In genomic region chr10:50876952-50877351, GRCm38 (mm10) we compare ENCODE assay signal across 29 mouse cellular contexts. TPM values are rescaled to one million over a fixed set of nuclear protein-coding genes. Genes with fewer than 3 reads are reported as not detected.
DNase-seq lines count a peak whose midpoint lies in the region; ATAC-seq and TF ChIP-seq lines count a peak whose summit lies in the region.
"Had no signal": no experiment of that assay in that cellular context is flagged by ENCODE, and none has a peak within 500 bp of the region (broad histone marks: within the 10 kb centered on the region; RNA-seq: fewer than 3 reads in every experiment).

No protein-coding gene starts in this region.

- TF ChIP-seq CTCF in MEL (IDR thresholded peaks at IDR 0.05 in 2 of 3, conservative IDR thresholded peaks at IDR 0.05 in 1 of 3; ENCODE audit: control insufficient read depth in 1 of 3, insufficient read depth in 1 of 3, low read depth in 2 of 3, low read length in 3 of 3, poor library complexity in 1 of 3, severe bottlenecking in 1 of 3), result no peak
- TF ChIP-seq CTCF in cerebellum, adult 2 months (IDR thresholded peaks at IDR 0.05; ENCODE audit: borderline replicate concordance, insufficient read depth, low read depth, low read length), result no peak

- no peak overlapping the region for H3K9ac ChIP-seq in MEL (ENCODE audit: control insufficient read depth, low read depth, low read length, poor library complexity, severe bottlenecking)
- H3K9ac ChIP-seq: embryonic facial prominence, embryonic 13.5 days; forebrain, embryonic 12.5 days; forebrain, embryonic 15.5 days; heart, embryonic 13.5 days; hindbrain, embryonic 13.5 days; intestine, embryonic 15.5 days had no signal

- peak; percentile 6 for DNase-seq in MEL (ENCODE audit: low read depth, low spot score)
- no peak for DNase-seq in cerebellum, adult 9-10 months
- no peak for DNase-seq in urinary bladder, postnatal 10 days (ENCODE audit: low spot score)
- no peak for DNase-seq in cerebellum, adult 2 months
- DNase-seq: adrenal gland, postnatal 10 days; adrenal gland, postnatal 36 days; cerebellum, adult 18-20 months; cerebellum, postnatal 14 days; embryo, embryonic 11 days; gastrocnemius, postnatal 25 days; heart, adult 2 months; heart, postnatal 14 days had no signal

- peaks cover 0 to 2% of the 10 kb centered on the region in 2 experiments; a peak in 1 of 4 replicates for H3K27me3 ChIP-seq in MEL (ENCODE audit: control insufficient read depth in 1 of 2, insufficient read depth in 2 of 2, low read length in 2 of 2)
- H3K27me3 ChIP-seq in cerebellum, adult 2 months (ENCODE audit: control insufficient read depth, insufficient read depth, low read length), result no peaks in the 10 kb centered on the region
- H3K27me3 ChIP-seq: embryonic facial prominence, embryonic 13.5 days; forebrain, embryonic 12.5 days; forebrain, embryonic 15.5 days; heart, embryonic 13.5 days; hindbrain, embryonic 13.5 days; intestine, embryonic 15.5 days; Patski had no signal

- peak; percentile 27; the same call in 1 of the 2 replicates for ATAC-seq in granulocyte monocyte progenitor cell, adult 5-6 weeks (replicated peaks; ENCODE audit: poor library complexity, severe bottlenecking)
- peak; percentile 59 for ATAC-seq in megakaryocyte-erythroid progenitor cell, adult 5-6 weeks (replicated peaks; ENCODE audit: low FRiP score, low TSS enrichment, poor library complexity, severe bottlenecking)
- ATAC-seq: forebrain, embryonic 15.5 days; hindbrain, embryonic 16.5 days; intestine, embryonic 15.5 days; Patski had no signal

- H3K27ac ChIP-seq in MEL (ENCODE audit: control insufficient read depth, low read depth, low read length), result no peak overlapping the region
- H3K27ac ChIP-seq in cerebellum, adult 2 months (ENCODE audit: insufficient read depth, low read length), result no peak overlapping the region
- H3K27ac ChIP-seq: embryonic facial prominence, embryonic 10.5 days; embryonic facial prominence, embryonic 13.5 days; forebrain, embryonic 12.5 days; forebrain, embryonic 15.5 days; heart, adult 2 months; heart, embryonic 10.5 days; heart, embryonic 13.5 days; hindbrain, embryonic 10.5 days; hindbrain, embryonic 13.5 days; intestine, embryonic 15.5 days had no signal

- no peak for TF ChIP-seq EP300 in MEL (IDR thresholded peaks at IDR 0.05; ENCODE audit: low read depth in 1 of 2, low read length in 2 of 2)

- TF ChIP-seq POLR2A in MEL (IDR thresholded peaks at IDR 0.05; ENCODE audit: control insufficient read depth in 1 of 2, insufficient read depth in 1 of 2, low read depth in 1 of 2, low read length in 2 of 2, poor library complexity in 1 of 2), result no peak
- TF ChIP-seq POLR2A in cerebellum, adult 2 months (IDR thresholded peaks at IDR 0.05; ENCODE audit: borderline replicate concordance, insufficient read depth, low read length), result no peak

- no peaks in the 10 kb centered on the region for H3K9me3 ChIP-seq in MEL (replicated peaks; ENCODE audit: insufficient read depth, low read length)
- H3K9me3 ChIP-seq: embryonic facial prominence, embryonic 10.5 days; embryonic facial prominence, embryonic 13.5 days; forebrain, embryonic 12.5 days; forebrain, embryonic 15.5 days; heart, embryonic 10.5 days; heart, embryonic 13.5 days; hindbrain, embryonic 10.5 days; hindbrain, embryonic 13.5 days; intestine, embryonic 15.5 days had no signal

- 82% methylated on average over 5 of the region's 5 CpGs for WGBS in cerebellum, adult 2 months

- peaks cover 0 to 4% of the 10 kb centered on the region in 2 experiments; a peak in 1 of 4 replicates for H3K4me1 ChIP-seq in MEL (ENCODE audit: control insufficient read depth in 1 of 2, insufficient read depth in 2 of 2, low read length in 2 of 2)
- H3K4me1 ChIP-seq in cerebellum, adult 2 months (ENCODE audit: control insufficient read depth, insufficient read depth, low read length), result no peaks in the 10 kb centered on the region
- H3K4me1 ChIP-seq: embryonic facial prominence, embryonic 10.5 days; embryonic facial prominence, embryonic 13.5 days; forebrain, embryonic 12.5 days; forebrain, embryonic 15.5 days; heart, embryonic 10.5 days; heart, embryonic 13.5 days; hindbrain, embryonic 10.5 days; hindbrain, embryonic 13.5 days; intestine, embryonic 15.5 days had no signal

- H3K36me3 ChIP-seq in MEL (ENCODE audit: control insufficient read depth in 1 of 2, insufficient read depth in 2 of 2, low read length in 2 of 2), result peaks cover 0 to 5% of the 10 kb centered on the region in 2 experiments; a peak in 2 of 4 replicates
- H3K36me3 ChIP-seq: embryonic facial prominence, embryonic 10.5 days; embryonic facial prominence, embryonic 13.5 days; forebrain, embryonic 12.5 days; forebrain, embryonic 15.5 days; heart, embryonic 10.5 days; heart, embryonic 13.5 days; hindbrain, embryonic 10.5 days; hindbrain, embryonic 13.5 days; intestine, embryonic 15.5 days had no signal

- no peak overlapping the region for H3K4me3 ChIP-seq in MEL (ENCODE audit: control insufficient read depth in 1 of 2, insufficient read depth in 1 of 2, low read depth in 2 of 2, low read length in 2 of 2)
- no peak overlapping the region for H3K4me3 ChIP-seq in cerebellum, adult 2 months (replicated peaks; ENCODE audit: insufficient read depth, low read depth, low read length)
- H3K4me3 ChIP-seq: embryonic facial prominence, embryonic 10.5 days; embryonic facial prominence, embryonic 13.5 days; erythroblast, embryonic 14.5 days; forebrain, embryonic 12.5 days; forebrain, embryonic 15.5 days; heart, adult 2 months; heart, embryonic 10.5 days; heart, embryonic 13.5 days; hindbrain, embryonic 10.5 days; hindbrain, embryonic 13.5 days; intestine, embryonic 15.5 days had no signal

- TF ChIP-seq RAD21 in MEL (IDR thresholded peaks at IDR 0.05; ENCODE audit: low read depth, low read length), result no peak

- H3K79me2 ChIP-seq in MEL (ENCODE audit: control insufficient read depth, insufficient read depth, low read length, poor library complexity), result no peaks in the 10 kb centered on the region

TF ChIP-seq in MEL, 35 proteins besides CTCF, POLR2A, EP300 and RAD21:
- TF ChIP-seq HCFC1 (IDR thresholded peaks at IDR 0.05; ENCODE audit: low read depth, low read length) (no peak), JUND (IDR thresholded peaks at IDR 0.05; ENCODE audit: low read depth, low read length) (no peak), SIN3A (IDR thresholded peaks at IDR 0.05; ENCODE audit: low read length) (no peak), USF2 (IDR thresholded peaks at IDR 0.05; ENCODE audit: borderline replicate concordance in 1 of 2, insufficient read depth in 1 of 2, low read depth in 1 of 2, low read length in 2 of 2) (no peak), MEF2A (IDR thresholded peaks at IDR 0.05; ENCODE audit: extremely low read depth, insufficient replicate concordance, low read depth, low read length, poor library complexity, severe bottlenecking) (no peak), TCF12 (IDR thresholded peaks at IDR 0.05; ENCODE audit: low read depth, low read length) (no peak), ETS1 (IDR thresholded peaks at IDR 0.05; ENCODE audit: low read depth, low read length) (no peak), KAT2A (conservative IDR thresholded peaks at IDR 0.05; ENCODE audit: low read depth, low read length) (no peak), UBTF (IDR thresholded peaks at IDR 0.05; ENCODE audit: borderline replicate concordance, insufficient read depth, low read depth, low read length) (no peak), CHD2 (IDR thresholded peaks at IDR 0.05; ENCODE audit: low read length) (no peak)

RNA-seq across cellular contexts. Expression of gene Sim1, which starts 17.6 kb away (rescaled TPM):
- total RNA-seq in MEL (2012; rRNA removed), result not detected in 2 replicates
- polyA plus RNA-seq in MEL (2012; ENCODE audit: insufficient read depth in 1 of 2, insufficient read length in 2 of 2, low read depth in 1 of 2, low replicate concordance in 2 of 2, missing spikeins in 1 of 2), result not detected
- total RNA-seq in granulocyte monocyte progenitor cell, adult 5-6 weeks (2014; fragmentation: Nextera tagmentation), result not detected in 2 replicates
- not detected in 2 replicates for total RNA-seq in granulocyte monocyte progenitor cell, adult 5-6 weeks (2017)
- total RNA-seq in megakaryocyte-erythroid progenitor cell, adult 5-6 weeks (2014; fragmentation: Nextera tagmentation), result not detected in 2 replicates
- total RNA-seq in megakaryocyte-erythroid progenitor cell, adult 5-6 weeks (2017), result not detected in 2 replicates
- not detected in 2 replicates for polyA plus RNA-seq in cerebellum, adult 2 months (2012; rRNA removed)
- total RNA-seq: adrenal gland, adult 18-20 months; adrenal gland, postnatal 10 days; adrenal gland, postnatal 36 days; heart, adult 2 months; heart, postnatal 14 days had no signal
- polyA plus RNA-seq: cortical plate, adult 2 months; erythroblast, embryonic 14.5 days; heart, adult 2 months; heart, embryonic 13.5 days; heart, embryonic 16.5 days; intestine, embryonic 15.5 days had no signal
